Mouse (Mus musculus) cerebellum, adult 2 months (tissue): ENCODE data around the gene 4933425L06Rik. TPM values are rescaled to one million over a fixed set of nuclear protein-coding genes. Genes with fewer than 3 reads are reported as not detected.
A peak's percentile ranks its signal among the peaks of the same experiment; 100 is the strongest.

Experiments
- DNase-seq, 2 experiments: peaks; one replicate each; pipeline ENCODE4 v3.0.0; 2021
- H3K27ac ChIP-seq: fragments of 200-500 bp; 2 replicates; pipeline ENCODE4 v1.5.1; 2012; ENCODE audit warnings: low read length, control low read depth, inconsistent platforms; ENCODE audit not compliant: insufficient read depth
- H3K27me3 ChIP-seq: fragments of 200-500 bp; 2 replicates; pipeline ENCODE4 v1.6.1; 2012; ENCODE audit warnings: inconsistent platforms, mild to moderate bottlenecking, low read length, moderate library complexity; ENCODE audit not compliant: control insufficient read depth, insufficient read depth
- H3K4me1 ChIP-seq: fragments of 200-500 bp; 2 replicates; pipeline ENCODE4 v1.6.1; 2011; ENCODE audit warnings: low read length; ENCODE audit not compliant: control insufficient read depth, insufficient read depth
- H3K4me3 ChIP-seq: fragments of 200-500 bp; replicated peaks from 2 replicates; pipeline ENCODE3; 2011; ENCODE audit warnings: mild to moderate bottlenecking, low read depth, low read length, control low read depth; ENCODE audit not compliant: insufficient read depth
- CTCF ChIP-seq: fragments of 200-500 bp; IDR thresholded peaks from 2 replicates; pipeline ENCODE4 v1.5.1; 2011; ENCODE audit warnings: low read depth, mild to moderate bottlenecking, control low read depth, low read length, moderate library complexity, borderline replicate concordance; ENCODE audit not compliant: insufficient read depth
- POLR2A ChIP-seq: fragments of 200-500 bp; IDR thresholded peaks from 2 replicates; pipeline ENCODE4 v1.6.1; 2011; ENCODE audit warnings: low read length, control low read depth, borderline replicate concordance; ENCODE audit not compliant: insufficient read depth
- WGBS: fragments of 180-500 bp; shearing (Covaris S2); methylation state at CpG from one replicate; pipeline ENCODE4 v1.1.7; 2018; 5-methylcytosine and 5-hydroxymethylcytosine counted together
- polyA plus RNA-seq: library from polyadenylated mRNA; depleted of rRNA; stranded (reverse); fragments of >200 nt; gene quantifications from 2 replicates; pipeline ENCODE4 v1.2.3, GENCODE M21; 2012; rRNA removed

The 4933425L06Rik gene
- polyA plus RNA-seq, result not detected in 2 replicates

DNA sequence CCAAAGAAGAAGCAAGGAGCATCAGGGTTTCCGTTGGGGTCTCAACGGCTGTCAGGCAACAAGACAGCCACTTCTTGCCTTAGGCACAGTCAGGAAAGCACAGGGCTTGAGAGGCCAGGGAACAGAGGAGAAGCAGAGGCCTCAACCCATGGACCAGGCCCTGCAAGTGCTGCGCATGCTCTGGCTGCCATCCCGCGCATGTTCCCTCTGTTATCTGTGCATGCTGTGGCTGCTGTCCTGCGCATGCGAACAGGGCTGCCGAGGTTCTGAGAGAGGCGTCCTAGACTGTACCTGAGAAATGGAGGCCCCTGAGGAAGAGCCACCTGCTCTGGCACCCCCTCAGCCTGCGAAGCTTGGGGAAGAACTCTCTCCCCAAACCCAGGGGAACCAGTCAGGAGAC lies at the start of gene 4933425L06Rik:
4933425L06Rik (plus strand) TSS at position 261 of the 400 bp plus-strand sequence.
- 89% methylated on average over 10 of the region's 10 CpGs for WGBS
- no peaks in the 10 kb centered on the region for H3K27me3 ChIP-seq
- DNase-seq, result no peak
- TF ChIP-seq CTCF (no peak), POLR2A (no peak)
- H3K4me3 ChIP-seq, result no peak within 1 kb of the TSS
- H3K27ac ChIP-seq, result no peak within 1 kb of the TSS
- no peaks in the 10 kb centered on the region for H3K4me1 ChIP-seq

DNA sequence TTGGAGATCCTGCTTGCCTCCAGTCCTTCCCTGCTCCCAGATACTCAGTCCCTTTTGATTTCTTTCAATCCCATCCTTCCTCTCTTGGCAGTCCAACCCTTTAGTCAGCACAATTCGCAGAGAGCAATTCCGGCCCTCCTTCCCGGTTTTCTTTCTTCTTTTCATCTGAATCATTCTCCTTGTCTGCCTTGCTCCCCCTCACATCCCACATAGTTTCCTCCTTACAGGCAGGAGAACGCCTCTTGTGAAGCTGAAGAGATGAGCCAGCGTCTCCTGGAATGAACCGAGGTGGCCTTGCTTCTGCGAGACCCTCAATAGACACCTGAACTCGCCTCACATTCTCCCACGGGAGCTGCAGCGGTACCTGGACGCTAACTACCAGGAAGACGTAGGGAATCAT lies 44.1 kb upstream of the 4933425L06Rik start:
- TF ChIP-seq POLR2A, result no peak
- no peak for TF ChIP-seq CTCF
- 86% methylated on average over 12 of the region's 12 CpGs for WGBS
- Histone ChIP-seq H3K4me1 (peaks cover 8% of the 10 kb centered on the region), H3K27ac (no peak overlapping the region), H3K4me3 (no peak overlapping the region), H3K27me3 (no peaks in the 10 kb centered on the region)
- no peak for DNase-seq

DNA sequence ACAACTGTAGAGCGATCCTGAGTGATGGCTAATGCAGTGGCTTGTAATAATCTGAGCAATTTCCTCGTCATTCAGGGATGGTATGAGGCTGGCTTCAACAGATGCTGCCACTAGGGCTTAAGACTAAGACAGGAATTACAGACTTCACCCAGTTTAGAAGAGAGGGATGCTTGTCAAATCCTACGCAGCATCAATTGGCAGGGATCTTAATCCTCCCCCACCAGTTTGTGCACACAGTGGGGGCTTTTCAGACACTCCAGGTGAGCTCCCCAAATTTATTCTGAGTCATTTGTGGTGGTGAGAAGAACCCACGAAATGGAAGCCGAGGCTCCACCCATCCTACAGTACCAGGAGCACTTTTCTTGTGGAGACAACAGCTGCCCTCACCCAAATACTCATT lies 43.6 kb upstream of the 4933425L06Rik start:
- DNase-seq, result no peak
- TF ChIP-seq CTCF (no peak), POLR2A (no peak)
- H3K4me3 ChIP-seq, result no peak overlapping the region
- H3K27me3 ChIP-seq, result no peaks in the 10 kb centered on the region
- H3K27ac ChIP-seq, result no peak overlapping the region
- H3K4me1 ChIP-seq, result peaks cover 8% of the 10 kb centered on the region
- 79% methylated on average over 5 of the region's 5 CpGs for WGBS

DNA sequence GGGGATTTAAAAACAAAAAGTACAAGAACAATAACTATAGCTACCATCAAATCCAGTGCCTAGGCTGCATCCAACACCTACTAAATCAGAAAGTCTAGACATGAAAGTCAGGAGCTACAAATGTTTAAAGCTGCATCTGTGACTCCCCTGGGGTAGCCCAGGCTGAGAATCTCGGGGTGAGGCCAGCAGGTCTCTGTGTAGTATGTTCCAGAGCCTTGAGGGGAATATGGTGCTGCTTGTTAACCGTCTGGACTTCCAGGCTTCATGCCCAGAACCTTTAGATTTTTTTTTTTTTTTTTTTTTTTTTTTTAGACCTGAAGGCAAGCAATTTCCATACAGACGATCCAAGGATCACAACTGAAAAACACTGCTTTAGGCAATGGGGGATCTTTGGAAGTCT lies 38.0 kb upstream of the 4933425L06Rik start:
- no peaks in the 10 kb centered on the region for H3K27me3 ChIP-seq
- WGBS, result 6% methylated on average over 3 of the region's 3 CpGs
- no peak overlapping the region for H3K27ac ChIP-seq
- peaks cover 19% of the 10 kb centered on the region for H3K4me1 ChIP-seq
- H3K4me3 ChIP-seq, result no peak overlapping the region
- peak in 1 of 2 experiments; percentile 60 for DNase-seq
- TF ChIP-seq CTCF (no peak), POLR2A (no peak)

DNA sequence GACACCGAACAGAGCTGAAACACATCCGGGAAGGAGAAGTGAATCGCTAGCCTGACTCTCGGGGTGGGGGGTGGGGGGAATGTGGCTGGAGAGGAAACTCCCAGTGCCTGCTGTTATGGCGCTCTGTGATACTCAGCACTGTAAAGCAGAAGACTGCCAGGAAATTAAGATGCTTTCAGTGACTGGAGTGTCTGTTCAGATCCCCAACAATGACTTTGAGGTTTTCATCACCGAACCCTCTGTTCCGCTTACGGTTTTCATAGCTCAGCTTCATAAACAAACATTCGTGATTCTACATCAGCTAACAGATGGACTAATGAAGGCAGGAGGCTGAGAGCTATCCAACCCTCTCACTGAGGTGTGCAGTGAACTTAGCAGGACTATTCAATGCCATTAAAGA lies 34.5 kb upstream of the 4933425L06Rik start:
- TF ChIP-seq CTCF, result no peak
- TF ChIP-seq POLR2A, result no peak
- peaks cover 15% of the 10 kb centered on the region for H3K4me1 ChIP-seq
- H3K4me3 ChIP-seq, result peak overlapping the region; percentile 48
- no peak overlapping the region for H3K27ac ChIP-seq
- no peaks in the 10 kb centered on the region for H3K27me3 ChIP-seq
- peak in 1 of 2 experiments; percentile 61 for DNase-seq
- WGBS, result 4% methylated on average over 9 of the region's 9 CpGs

DNA sequence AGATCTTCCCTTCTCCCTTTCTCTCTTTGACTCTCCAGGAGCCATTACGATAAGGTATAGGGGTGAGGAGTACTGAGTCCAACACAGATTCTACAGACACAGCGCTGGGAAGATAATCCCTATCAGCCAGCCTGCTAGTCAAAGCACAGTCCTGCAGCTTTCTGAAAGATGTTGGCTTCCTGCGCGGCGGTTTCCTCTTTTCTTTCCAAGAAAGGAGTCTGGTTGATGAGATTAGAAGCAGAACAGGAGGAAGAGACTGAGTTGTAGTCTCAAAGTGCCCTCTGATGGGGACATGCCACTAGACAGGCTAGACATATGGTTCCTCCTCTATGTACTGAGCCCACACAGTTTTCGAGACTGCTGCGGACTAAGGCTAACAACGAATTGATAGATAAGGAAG lies 33.3 kb upstream of the 4933425L06Rik start:
- TF ChIP-seq CTCF (peak; percentile 38; the same call in 1 of the 2 replicates), POLR2A (no peak)
- no peak overlapping the region for H3K4me3 ChIP-seq
- DNase-seq, result no peak
- H3K27ac ChIP-seq, result no peak overlapping the region
- WGBS, result 49% methylated on average over 8 of the region's 8 CpGs
- no peaks in the 10 kb centered on the region for H3K27me3 ChIP-seq
- H3K4me1 ChIP-seq, result peaks cover 15% of the 10 kb centered on the region

DNA sequence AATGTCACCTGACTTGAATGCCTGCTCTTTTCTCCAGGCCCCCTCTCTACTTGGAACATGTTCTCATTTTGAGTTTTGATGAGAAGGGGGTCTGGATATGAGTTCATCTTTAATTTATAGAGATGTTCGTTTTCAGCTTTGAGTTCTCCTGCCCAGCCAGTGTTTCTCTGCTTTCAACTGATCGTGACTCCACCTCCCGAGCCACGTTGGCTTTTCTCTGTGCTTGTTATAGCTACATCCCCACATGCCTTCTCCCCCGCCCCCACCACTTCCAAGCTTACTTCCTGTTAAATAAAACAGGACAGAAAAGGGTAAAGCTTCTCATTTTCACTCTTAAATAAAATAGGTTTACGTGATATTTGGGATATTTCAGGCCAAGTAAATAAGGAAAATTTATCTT lies 30.5 kb upstream of the 4933425L06Rik start:
- Histone ChIP-seq H3K4me1 (peaks cover 15% of the 10 kb centered on the region), H3K4me3 (peak overlapping the region; percentile 33), H3K27ac (no peak overlapping the region), H3K27me3 (no peaks in the 10 kb centered on the region)
- WGBS, result 66% methylated on average over 6 of the region's 6 CpGs
- TF ChIP-seq CTCF (no peak), POLR2A (no peak)
- no peak for DNase-seq

DNA sequence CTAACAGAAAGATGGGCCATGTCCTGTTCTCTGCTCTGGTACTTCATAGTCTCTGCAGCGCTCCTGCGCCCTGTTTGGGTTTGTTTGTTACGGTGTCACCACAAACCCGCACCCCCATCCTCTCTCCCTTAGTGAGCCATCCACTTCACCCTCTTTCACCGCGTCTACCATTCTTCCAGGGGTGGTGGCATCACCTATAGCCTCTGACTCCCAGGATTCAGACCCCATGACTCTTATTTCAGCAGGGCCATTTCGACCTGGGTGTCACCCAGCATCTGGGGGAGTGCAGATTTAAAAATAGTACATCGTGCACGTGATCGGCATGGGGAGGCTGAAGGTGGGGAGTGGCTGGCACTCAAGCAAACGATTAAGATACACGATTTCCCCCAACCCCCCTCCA lies 28.3 kb upstream of the 4933425L06Rik start:
- H3K27ac ChIP-seq, result peak overlapping the region; percentile 81
- DNase-seq, result peak; percentile 62 to 71
- no peak for TF ChIP-seq POLR2A
- no peak for TF ChIP-seq CTCF
- H3K27me3 ChIP-seq, result no peaks in the 10 kb centered on the region
- peak overlapping the region; percentile 96 for H3K4me3 ChIP-seq
- peaks cover 4% of the 10 kb centered on the region; the same call in 1 of the 2 replicates for H3K4me1 ChIP-seq
- WGBS, result under 1% methylated on average over 12 of the region's 12 CpGs
